Mouse (Mus musculus) stomach, embryonic 16.5 days (tissue): Measurements from ENCODE around the gene Rab11fip5. TPM values are rescaled to one million over a fixed set of nuclear protein-coding genes. Genes with fewer than 3 reads are reported as not detected.
A peak's percentile ranks its signal among the peaks of the same experiment; 100 is the strongest.

ENCODE experiments used
- ATAC-seq: fragments of 200-750 bp; cut with Nextera tagmentation; 2 replicates; pipeline ENCODE4 v1.8.0; 2017; ENCODE audit warnings: moderate number of reproducible peaks, moderate TSS enrichment; ENCODE audit not compliant: insufficient read depth, low FRiP score
- H3K27ac ChIP-seq: fragments of 300-500 bp; sonication (generic); 2 replicates; pipeline ENCODE4 v1.5.1; 2014; ENCODE audit warnings: low read length
- H3K27me3 ChIP-seq: fragments of 300-500 bp; sonication (generic); 2 replicates; pipeline ENCODE4 v1.6.1; 2014; ENCODE audit warnings: low read length, control low read depth, mixed read lengths; ENCODE audit not compliant: control insufficient read depth, insufficient read depth
- H3K36me3 ChIP-seq: fragments of 300-500 bp; sonication (generic); 2 replicates; pipeline ENCODE4 v1.6.1; 2014; ENCODE audit warnings: low read length; ENCODE audit not compliant: control insufficient read depth, insufficient read depth
- H3K4me1 ChIP-seq: fragments of 300-500 bp; sonication (generic); 2 replicates; pipeline ENCODE4 v1.6.1; 2014; ENCODE audit warnings: low read length, control low read depth, mixed read lengths; ENCODE audit not compliant: control insufficient read depth, insufficient read depth
- H3K4me2 ChIP-seq: fragments of 300-500 bp; sonication (generic); 2 replicates; pipeline ENCODE4 v1.6.1; 2014; ENCODE audit warnings: low read depth, low read length, mixed read lengths
- H3K4me3 ChIP-seq: fragments of 300-500 bp; sonication (generic); replicated peaks from 2 replicates; pipeline ENCODE4 v1.5.1; 2014; ENCODE audit warnings: mild to moderate bottlenecking, low read length
- H3K9ac ChIP-seq: fragments of 300-500 bp; sonication (generic); 2 replicates; pipeline ENCODE4 v1.6.1; 2014; ENCODE audit warnings: low read length
- H3K9me3 ChIP-seq: fragments of 300-500 bp; sonication (generic); replicated peaks from 2 replicates; pipeline ENCODE4 v1.6.1; 2016; ENCODE audit warnings: low read length, control low read depth; ENCODE audit not compliant: control insufficient read depth
- WGBS: fragments of 180-500 bp; shearing (Covaris S2); extraction: QIAGEN DNeasy Blood & Tissue Kit; methylation state at CpG from one replicate; pipeline ENCODE4 v1.1.7; 2014; 5-methylcytosine and 5-hydroxymethylcytosine counted together
- polyA plus RNA-seq: library from polyadenylated mRNA; unstranded; fragments of >200 nt; fragmentation: Nextera tagmentation; extraction: Ambion mirVana; gene quantifications from 2 replicates; pipeline ENCODE4 v1.2.1, GENCODE M21; 2015

Rab11fip5 gene
- polyA plus RNA-seq, 1 experiment from 2014 or later = 10.2 TPM

DNA sequence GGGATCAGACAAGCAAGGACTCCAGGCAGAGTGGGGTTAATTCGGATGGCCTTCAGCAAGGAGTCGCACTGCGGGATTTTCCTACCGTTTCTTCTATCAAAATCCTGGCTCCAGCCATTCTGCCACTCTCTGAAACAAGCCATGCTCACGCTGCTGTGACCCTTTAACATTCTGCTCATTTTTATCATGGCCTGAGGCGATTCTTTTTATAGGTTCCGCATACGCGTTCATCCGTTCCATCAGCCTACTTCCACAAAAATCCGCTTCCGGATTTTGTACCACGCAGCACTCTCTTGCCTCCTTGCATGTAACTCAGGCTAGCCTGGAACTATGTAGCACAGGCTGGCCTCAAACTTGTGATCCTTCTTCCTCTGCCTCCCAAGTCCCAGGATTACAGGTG lies 40.7 kb downstream of the Rab11fip5 start:
- 3% methylated on average over 13 of the region's 13 CpGs for WGBS
- 0 out of 2 replicates have a peak, but pooled peaks have one; percentile 0 for ATAC-seq

DNA sequence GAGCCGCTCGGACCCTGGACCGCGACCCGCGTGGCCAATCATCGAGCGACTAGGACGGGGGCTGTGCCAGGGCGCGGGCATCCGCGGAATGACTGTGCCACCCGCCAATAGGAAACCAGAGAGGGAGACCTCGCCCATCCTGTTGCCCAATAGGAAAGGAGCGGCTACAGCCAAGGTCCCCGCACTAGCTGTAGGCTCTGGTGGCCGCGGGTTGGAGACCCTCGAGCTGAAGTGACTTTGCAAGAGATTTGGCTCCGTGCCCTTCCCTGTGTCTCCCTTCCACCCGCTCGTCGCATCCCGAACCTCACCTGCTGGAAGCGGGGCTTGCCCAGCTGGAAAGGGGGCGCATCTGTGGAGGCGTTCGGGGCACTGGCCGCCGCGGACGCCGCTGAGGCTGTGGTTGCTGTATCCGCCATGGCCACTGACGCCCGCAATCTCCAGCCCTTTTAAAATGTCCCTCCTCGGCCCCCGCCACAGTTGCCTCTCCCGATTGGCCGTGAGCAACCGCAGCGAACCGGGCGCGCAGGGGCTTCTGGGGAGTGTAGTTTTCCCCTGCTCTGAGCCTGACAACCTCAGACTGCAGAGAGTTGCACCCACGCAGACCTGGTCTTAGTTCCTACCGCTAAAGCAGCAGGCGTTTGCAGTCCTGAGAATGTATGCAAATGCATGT lies 41.3 kb downstream of the Rab11fip5 start, which contains the start of gene Sfxn5:
Gene Sfxn5 (minus strand): TSS at position 423 of the 670 bp plus-strand sequence.
- peak; percentile 95 for ATAC-seq
- H3K27me3 ChIP-seq = no peaks in the 10 kb centered on the region
- H3K9ac ChIP-seq = peak within 1 kb of the TSS; percentile 89
- peaks cover 13% of the 10 kb centered on the region for H3K4me1 ChIP-seq
- H3K9me3 ChIP-seq = no peaks in the 10 kb centered on the region
- peak within 1 kb of the TSS; percentile 86 for H3K4me2 ChIP-seq
- 0 out of 2 replicates have a peak, but pooled peaks cover 4% of the 10 kb centered on the region for H3K36me3 ChIP-seq
- peak within 1 kb of the TSS; percentile 95 for H3K27ac ChIP-seq
- peak within 1 kb of the TSS; percentile 81 for H3K4me3 ChIP-seq
- under 1% methylated on average over 49 of the region's 49 CpGs for WGBS

More for the DNA sequence above, 40.7 kb downstream of the Rab11fip5 start:
- Histone ChIP-seq H3K4me2 (peak overlapping the region; percentile 86), H3K36me3 (0 out of 2 replicates have a peak, but pooled peaks cover 4% of the 10 kb centered on the region), H3K4me1 (peaks cover 13% of the 10 kb centered on the region), H3K4me3 (peak overlapping the region; percentile 81), H3K9ac (peak overlapping the region; percentile 89), H3K9me3 (no peaks in the 10 kb centered on the region), H3K27ac (peak overlapping the region; percentile 95), H3K27me3 (no peaks in the 10 kb centered on the region)

DNA sequence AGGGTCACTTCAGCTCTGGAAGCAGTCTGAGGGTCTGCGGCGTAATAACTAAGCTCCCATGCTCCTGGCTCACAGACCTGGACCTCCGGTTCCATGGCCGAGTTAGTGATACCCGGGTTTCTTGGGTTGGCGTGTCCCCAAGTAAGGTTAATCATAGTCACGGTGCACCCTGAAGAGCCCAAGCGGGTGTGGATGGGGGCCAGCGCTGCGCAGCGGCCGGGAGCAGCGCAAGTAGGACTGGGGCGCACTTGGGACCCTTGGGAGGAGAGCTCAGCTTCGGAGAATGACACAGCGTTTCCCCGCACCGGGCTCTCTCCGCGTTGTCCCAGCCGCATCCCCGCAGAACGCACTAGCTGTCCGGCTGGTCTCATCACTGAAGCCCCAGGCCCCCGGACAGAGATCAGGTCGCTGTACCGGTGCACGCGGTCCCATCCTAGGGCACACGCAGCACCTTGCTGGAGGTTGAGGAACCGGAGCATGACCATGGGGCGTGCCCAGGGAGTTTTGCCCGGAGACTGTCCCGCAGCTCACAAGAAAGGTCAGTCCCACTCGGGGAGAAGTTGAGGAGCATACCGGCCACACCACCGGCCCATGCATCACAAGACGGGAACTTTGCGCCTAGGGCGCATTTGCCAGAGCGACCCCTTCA lies 42.0 kb downstream of the Rab11fip5 start:
- Histone ChIP-seq H3K9ac (peak overlapping the region; percentile 89), H3K4me1 (peaks cover 13% of the 10 kb centered on the region), H3K36me3 (0 out of 2 replicates have a peak, but pooled peaks cover 4% of the 10 kb centered on the region), H3K4me2 (peak overlapping the region; percentile 86), H3K27ac (peak overlapping the region; percentile 95), H3K27me3 (no peaks in the 10 kb centered on the region), H3K9me3 (no peaks in the 10 kb centered on the region), H3K4me3 (peak overlapping the region; percentile 81)
- WGBS = under 1% methylated on average over 41 of the region's 41 CpGs
- peak; percentile 26; the same call in 1 of the 2 replicates for ATAC-seq

DNA sequence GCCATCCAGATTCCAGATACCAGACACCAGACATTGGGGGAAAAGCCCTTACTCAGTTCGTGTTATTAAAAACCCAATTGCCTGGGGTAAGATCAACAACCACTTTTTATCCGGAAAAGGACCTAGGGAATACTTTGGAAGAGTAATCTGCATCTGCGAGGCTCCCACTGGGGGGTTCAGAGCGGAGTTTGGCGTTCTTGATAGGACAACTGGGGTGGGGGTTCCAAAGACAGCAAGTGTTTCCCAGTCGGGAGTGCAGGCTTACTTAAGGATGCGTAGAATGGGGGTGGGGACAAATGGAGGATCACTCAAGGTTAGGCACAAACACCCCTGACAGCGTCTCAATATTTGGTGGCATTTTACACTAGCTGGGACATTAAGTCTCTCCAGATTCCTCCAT lies 42.7 kb downstream of the Rab11fip5 start:
- peak overlapping the region; percentile 81 for H3K4me3 ChIP-seq
- peak overlapping the region; percentile 86 for H3K4me2 ChIP-seq
- no peaks in the 10 kb centered on the region for H3K9me3 ChIP-seq
- 15% methylated on average over 8 of the region's 8 CpGs for WGBS
- H3K27ac ChIP-seq = peak overlapping the region; percentile 68
- 0 out of 2 replicates have a peak, but pooled peaks cover under 1% of the 10 kb centered on the region for H3K36me3 ChIP-seq
- H3K4me1 ChIP-seq = peaks cover 13% of the 10 kb centered on the region
- no peaks in the 10 kb centered on the region for H3K27me3 ChIP-seq
- no peak overlapping the region for H3K9ac ChIP-seq
- ATAC-seq = no peak

DNA sequence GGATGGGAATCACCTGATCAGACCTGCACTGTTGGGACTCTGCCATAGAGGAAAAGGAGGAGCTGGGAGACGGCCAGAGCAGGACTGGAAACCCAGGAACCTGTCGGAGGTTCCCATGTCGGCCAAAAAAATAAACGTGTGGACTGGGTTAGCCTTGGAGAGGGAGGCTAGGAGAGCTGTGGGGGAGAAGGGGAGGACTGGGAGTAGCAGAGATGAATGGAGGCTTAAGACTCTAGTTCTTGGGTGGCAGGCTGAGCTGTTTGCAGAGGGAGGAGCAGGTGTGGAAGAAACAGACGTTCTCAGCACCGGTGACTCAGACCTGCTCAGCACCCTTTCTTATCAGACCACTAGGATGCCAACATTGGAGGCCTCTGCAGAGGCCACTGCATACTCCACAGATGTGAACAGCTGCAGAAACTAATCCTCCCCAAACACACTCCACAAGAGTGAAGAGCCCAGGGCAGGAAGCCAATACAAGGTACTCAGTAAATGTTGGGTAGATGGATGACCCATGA lies 43.2 kb downstream of the Rab11fip5 start:
- no peak overlapping the region for H3K9ac ChIP-seq
- no peaks in the 10 kb centered on the region for H3K27me3 ChIP-seq
- 20% methylated on average over 6 of the region's 6 CpGs for WGBS
- no peak overlapping the region for H3K4me3 ChIP-seq
- peak; percentile 27 for ATAC-seq
- peak overlapping the region; percentile 86 for H3K4me2 ChIP-seq
- peak overlapping the region; percentile 68 for H3K27ac ChIP-seq
- H3K36me3 ChIP-seq = no peaks in the 10 kb centered on the region
- H3K9me3 ChIP-seq = no peaks in the 10 kb centered on the region
- peaks cover 13% of the 10 kb centered on the region for H3K4me1 ChIP-seq

DNA sequence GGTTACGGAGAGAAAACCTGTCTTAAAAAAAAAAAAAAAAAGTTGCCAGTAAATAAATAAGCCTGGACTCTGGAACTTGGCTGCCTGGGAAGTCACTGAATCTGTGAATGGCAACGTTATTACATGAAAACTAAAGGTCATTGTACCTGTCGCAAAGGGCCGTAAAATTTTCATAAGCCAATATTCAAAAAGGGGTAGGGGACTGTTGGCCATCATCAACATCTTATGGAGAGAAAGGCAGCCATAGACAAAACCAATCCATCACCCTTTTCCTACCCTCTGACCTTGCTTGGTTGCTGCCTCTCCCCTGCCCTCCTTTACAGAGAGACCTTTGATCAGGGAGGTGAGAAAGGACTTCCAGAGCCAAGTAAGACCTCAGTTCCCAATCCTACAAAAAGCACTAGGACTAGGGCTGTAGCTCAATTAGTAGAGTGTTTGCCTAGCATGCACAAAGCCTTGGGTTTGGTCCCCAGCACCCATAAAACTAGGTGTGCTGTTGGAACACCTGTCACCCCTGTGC lies 44.7 kb downstream of the Rab11fip5 start:
- no peak for ATAC-seq
- peaks cover 20% of the 10 kb centered on the region for H3K4me1 ChIP-seq
- H3K4me3 ChIP-seq = no peak overlapping the region
- H3K9me3 ChIP-seq = no peaks in the 10 kb centered on the region
- no peaks in the 10 kb centered on the region for H3K36me3 ChIP-seq
- H3K4me2 ChIP-seq = no peak overlapping the region
- H3K9ac ChIP-seq = no peak overlapping the region
- H3K27me3 ChIP-seq = no peaks in the 10 kb centered on the region
- 91% methylated on average over 4 of the region's 4 CpGs for WGBS
- H3K27ac ChIP-seq = no peak overlapping the region

DNA sequence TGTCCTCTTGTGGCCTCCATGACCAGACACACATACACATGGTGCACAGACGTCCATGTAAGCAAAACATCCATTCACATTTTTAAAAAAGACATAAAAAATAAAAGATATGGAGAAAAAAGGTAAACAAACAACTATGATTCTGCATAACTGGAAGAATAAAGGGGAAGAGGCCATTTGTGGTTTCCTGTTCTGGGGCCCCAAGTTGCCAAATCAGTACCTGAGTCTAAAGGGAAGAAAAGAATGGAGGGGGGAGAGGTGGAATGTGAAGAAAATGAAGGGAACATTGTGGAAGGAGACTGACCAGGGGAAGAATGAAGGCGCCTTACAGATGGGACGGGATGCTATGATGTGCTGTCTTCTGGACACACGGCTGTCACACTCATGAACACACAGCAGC lies 47.9 kb downstream of the Rab11fip5 start:
- H3K4me1 ChIP-seq = peaks cover 10% of the 10 kb centered on the region
- no peak for ATAC-seq
- H3K9ac ChIP-seq = no peak overlapping the region
- no peak overlapping the region for H3K27ac ChIP-seq
- no peak overlapping the region for H3K4me2 ChIP-seq
- H3K9me3 ChIP-seq = no peaks in the 10 kb centered on the region
- WGBS = 78% methylated on average over 4 of the region's 4 CpGs
- H3K36me3 ChIP-seq = no peaks in the 10 kb centered on the region
- no peak overlapping the region for H3K4me3 ChIP-seq
- no peaks in the 10 kb centered on the region for H3K27me3 ChIP-seq

DNA sequence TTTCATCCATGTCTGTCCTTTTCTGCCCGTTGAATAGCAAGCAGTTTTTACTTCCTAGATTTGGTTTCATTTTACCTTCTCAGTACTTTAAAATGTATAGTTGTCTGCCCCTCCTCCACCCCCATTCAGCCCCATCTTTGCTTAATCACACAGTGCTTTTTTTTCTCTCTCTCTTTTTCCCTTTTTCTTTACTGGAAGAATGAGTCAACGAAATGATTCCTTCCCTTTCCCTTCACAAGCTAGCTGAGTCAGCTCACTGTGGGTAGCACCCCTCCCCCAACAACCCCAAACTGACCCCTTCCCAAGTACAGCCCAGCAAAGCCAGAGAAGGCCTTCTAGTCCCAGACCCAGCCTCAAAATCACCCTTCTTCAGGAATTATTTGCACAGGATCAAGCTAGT lies 49.3 kb downstream of the Rab11fip5 start:
- no peak overlapping the region for H3K27ac ChIP-seq
- no peak; the same call in 1 of the 2 replicates for ATAC-seq
- H3K27me3 ChIP-seq = no peaks in the 10 kb centered on the region
- no peak overlapping the region for H3K9ac ChIP-seq
- peaks cover 7% of the 10 kb centered on the region for H3K4me1 ChIP-seq
- H3K4me3 ChIP-seq = no peak overlapping the region
- H3K9me3 ChIP-seq = no peaks in the 10 kb centered on the region
- no peak overlapping the region for H3K4me2 ChIP-seq
- no peaks in the 10 kb centered on the region for H3K36me3 ChIP-seq
- WGBS = 35% methylated on average over 2 of the region's 2 CpGs

DNA sequence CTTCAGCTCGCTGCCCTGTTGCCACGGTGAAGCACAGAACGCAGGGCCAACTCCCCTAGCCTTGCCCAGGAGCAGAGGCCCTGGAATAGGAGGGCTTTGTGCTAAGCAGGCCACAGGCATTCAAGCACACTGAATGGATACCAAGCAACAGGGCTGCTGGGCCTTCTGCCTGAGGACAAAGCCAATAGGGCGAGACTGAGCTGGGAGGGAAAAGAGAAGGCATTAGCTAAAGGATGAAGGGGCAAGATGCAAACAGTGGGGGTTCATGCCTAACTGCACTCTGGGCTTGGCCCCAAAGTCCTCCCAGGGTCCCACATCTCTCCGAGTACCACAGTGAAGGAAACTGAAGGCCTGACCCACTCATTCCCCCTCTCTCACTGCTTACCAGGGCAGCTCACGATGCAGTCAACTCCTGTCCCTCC lies 54.0 kb downstream of the Rab11fip5 start:
- Histone ChIP-seq H3K4me1 (peaks cover 6% of the 10 kb centered on the region), H3K36me3 (no peaks in the 10 kb centered on the region), H3K27ac (no peak overlapping the region), H3K4me3 (no peak overlapping the region), H3K4me2 (no peak overlapping the region), H3K9me3 (no peaks in the 10 kb centered on the region), H3K27me3 (no peaks in the 10 kb centered on the region), H3K9ac (no peak overlapping the region)
- no peak for ATAC-seq
- 67% methylated on average over 6 of the region's 6 CpGs for WGBS
